Mouse (Mus musculus) gastrocnemius, postnatal 10 days (tissue): ENCODE results near the gene 3110040N11Rik. TPM values are rescaled to one million over a fixed set of nuclear protein-coding genes. Genes with fewer than 3 reads are reported as not detected.

Source experiments
- DNase-seq: peaks from one replicate; pipeline ENCODE4 v3.0.0; 2021; ENCODE audit warnings: mixed read lengths
- total RNA-seq, 2 experiments: library from RNA; stranded (reverse); gene quantifications; 2 replicates each; pipeline ENCODE4 v1.2.3; 2021

3110040N11Rik gene
- total RNA-seq, 2 experiments from 2014 or later: 23.6 to 24.5 TPM

DNA sequence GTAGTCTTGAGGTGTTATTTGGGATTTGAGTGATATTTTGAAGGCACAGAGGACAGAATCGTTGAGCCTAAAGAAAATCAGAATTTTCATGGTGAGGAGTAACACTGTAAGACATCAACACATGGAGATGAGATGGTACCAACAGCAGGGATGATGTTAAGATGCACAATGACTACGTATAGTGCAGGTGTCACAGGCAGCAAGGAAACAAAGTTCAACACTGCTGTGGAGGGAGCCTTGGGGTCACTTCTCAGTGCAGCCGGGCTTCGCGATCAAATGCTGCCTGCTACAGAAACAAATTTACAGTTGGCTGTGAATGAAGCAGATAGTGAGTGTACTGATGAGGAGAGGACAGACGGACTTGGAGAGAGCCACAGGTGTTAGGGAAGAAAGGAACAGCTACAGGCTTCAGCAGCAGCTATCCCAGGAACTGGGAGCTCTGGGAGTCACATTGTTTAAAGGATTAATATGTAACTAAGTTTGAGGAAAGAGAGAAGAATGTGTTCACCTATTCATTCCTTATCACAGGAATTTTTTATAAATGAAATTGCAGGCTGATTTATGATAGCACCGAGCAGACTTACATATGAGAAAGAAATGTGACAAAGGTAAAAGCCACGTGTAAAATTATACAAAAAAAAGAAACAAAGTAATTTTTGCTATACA lies 50.4 kb downstream of the 3110040N11Rik start:
- no peak for DNase-seq

GRCm38 (mm10) chr7:81735300-81736048 lies 53.8 kb downstream of the 3110040N11Rik start:
- no peak for DNase-seq

- DNase-seq: no peak
Measured at GRCm38 (mm10) chr7:81732183-81733089, 56.8 kb downstream of the 3110040N11Rik start.

Other genes starting within 250 kb of the 3110040N11Rik start
- gene Fsd2, start 222.5 kb downstream of the 3110040N11Rik start, total RNA-seq: 100 to 1,000 TPM; 195 to 220 TPM
- gene Whamm, start 218.2 kb downstream of the 3110040N11Rik start, total RNA-seq: 1 to 10 TPM; 5.9 to 6.5 TPM
- gene Homer2, start 82.0 kb downstream of the 3110040N11Rik start, total RNA-seq: 10 to 100 TPM; 26.1 to 26.3 TPM
- 10 to 100 TPM; 26.7 to 27.9 TPM for gene Ramac, start 26.6 kb downstream of the 3110040N11Rik start, total RNA-seq
- 100 to 1,000 TPM; 214 to 229 TPM for gene Btbd1, start 40.0 kb upstream of the 3110040N11Rik start, total RNA-seq
- gene Gm10160, start 66.3 kb upstream of the 3110040N11Rik start, total RNA-seq: not detected
- gene Tm6sf1, start 69.5 kb upstream of the 3110040N11Rik start, total RNA-seq: 10 to 100 TPM; 53.0 to 54.2 TPM
- gene Hdgfl3, start 145.0 kb upstream of the 3110040N11Rik start, total RNA-seq: 1 to 10 TPM; 6.1 to 8.7 TPM
- gene Bnc1, start 202.8 kb upstream of the 3110040N11Rik start, total RNA-seq: not detected